Mouse (Mus musculus) midbrain, embryonic 10.5 days (tissue): ENCODE measurements around the gene Hs3st1. TPM values are rescaled to one million over a fixed set of nuclear protein-coding genes. Genes with fewer than 3 reads are reported as not detected.

ENCODE experiments used
- DNase-seq: peaks from one replicate; pipeline ENCODE4 v3.0.0-alpha.2; 2017; ENCODE audit warnings: low spot score
- H3K27ac ChIP-seq: fragments of 300-500 bp; sonication (generic); replicated peaks from 2 replicates; pipeline ENCODE4 v1.5.1; 2016; ENCODE audit warnings: mild to moderate bottlenecking
- H3K27me3 ChIP-seq: fragments of 300-500 bp; sonication (generic); 2 replicates; pipeline ENCODE4 v1.6.1; 2016; ENCODE audit warnings: low read depth, mild to moderate bottlenecking; ENCODE audit not compliant: poor library complexity, severe bottlenecking
- H3K36me3 ChIP-seq: fragments of 300-500 bp; sonication (generic); 2 replicates; pipeline ENCODE4 v1.6.1; 2016; ENCODE audit warnings: mild to moderate bottlenecking, moderate library complexity
- H3K4me1 ChIP-seq: fragments of 300-500 bp; sonication (generic); 2 replicates; pipeline ENCODE4 v1.6.1; 2016
- H3K4me3 ChIP-seq: fragments of 300-500 bp; sonication (generic); 2 replicates; pipeline ENCODE4 v1.5.1; 2016; ENCODE audit warnings: mild to moderate bottlenecking, moderate library complexity
- H3K9me3 ChIP-seq: fragments of 300-500 bp; sonication (generic); replicated peaks from 2 replicates; pipeline ENCODE4 v1.6.1; 2016; ENCODE audit warnings: mild to moderate bottlenecking
- WGBS: fragments of 180-500 bp; shearing (Covaris S2); methylation state at CpG from one replicate; pipeline ENCODE4 v1.1.7; 2016; 5-methylcytosine and 5-hydroxymethylcytosine counted together
- polyA plus RNA-seq: library from polyadenylated mRNA; unstranded; fragments of >200 nt; fragmentation: Nextera tagmentation; extraction: Ambion mirVana; gene quantifications from 2 replicates; pipeline ENCODE4 v1.2.1, GENCODE M21; 2016

Gene Hs3st1
- polyA plus RNA-seq, 1 experiment from 2014 or later, result 3.4 TPM

DNA sequence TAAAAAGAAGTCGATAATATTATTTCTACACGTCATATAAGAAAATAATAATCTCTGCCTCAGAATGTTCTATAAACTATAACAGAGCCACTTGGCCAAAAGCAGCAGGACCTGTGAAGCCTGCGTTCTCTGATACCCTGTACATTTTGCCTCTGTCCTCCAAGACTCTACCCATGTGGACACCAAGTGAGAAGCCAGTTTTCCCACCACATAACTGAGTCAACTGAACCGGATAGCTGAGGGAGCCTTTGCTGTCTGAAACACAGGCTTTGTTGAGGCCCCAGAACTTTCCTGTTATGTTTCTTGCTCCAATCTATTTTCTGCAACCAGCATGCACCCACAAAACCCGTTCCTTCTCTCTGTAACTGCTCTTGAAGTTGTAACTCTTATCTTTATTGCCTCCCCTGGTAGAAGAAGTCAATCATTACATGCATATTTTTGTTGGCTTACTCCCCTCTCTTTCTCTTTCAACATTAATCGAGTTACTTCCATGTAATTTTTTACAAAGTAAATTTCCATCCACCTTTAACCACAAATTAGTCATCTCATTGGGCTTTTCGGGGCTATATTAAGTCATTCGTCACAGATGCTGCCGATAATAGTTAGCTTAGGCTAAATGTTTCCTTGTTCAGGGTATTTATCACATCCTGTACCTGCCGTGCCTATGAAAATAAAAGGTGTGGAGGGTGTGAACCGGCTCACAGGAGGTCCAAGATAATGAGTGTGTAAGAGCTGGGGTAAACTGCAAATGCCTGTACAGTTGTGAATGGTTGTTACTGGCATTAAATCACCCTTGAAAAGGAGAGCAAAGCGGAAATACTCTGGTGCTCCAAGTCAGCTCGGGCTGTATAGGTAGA lies 39.4 kb downstream of the Hs3st1 start:
- Histone ChIP-seq H3K4me1 (no peaks in the 10 kb centered on the region), H3K9me3 (no peaks in the 10 kb centered on the region), H3K27me3 (no peaks in the 10 kb centered on the region), H3K36me3 (no peaks in the 10 kb centered on the region), H3K27ac (no peak overlapping the region), H3K4me3 (no peak overlapping the region)
- no peak for DNase-seq
- 93% methylated on average over 13 of the region's 13 CpGs for WGBS

DNA sequence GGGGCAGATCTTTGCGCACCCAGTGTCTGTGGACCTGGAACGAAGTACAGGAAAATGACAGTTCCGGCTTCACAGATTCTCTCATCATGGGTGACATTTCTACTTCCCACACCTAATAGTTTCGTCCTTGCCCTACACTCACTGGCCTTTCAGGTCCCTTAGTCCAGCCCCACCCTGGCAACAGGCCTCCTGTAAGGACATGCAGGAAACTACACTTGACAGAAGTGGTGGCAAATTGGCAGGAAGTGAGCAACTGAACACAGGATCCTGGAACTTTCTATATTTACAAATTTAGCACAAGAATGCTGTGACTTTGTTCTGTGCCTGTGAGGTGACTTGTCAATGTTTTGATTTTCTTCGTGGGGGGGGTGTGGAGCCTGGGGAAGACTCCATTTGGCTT lies 40.1 kb downstream of the Hs3st1 start:
- Histone ChIP-seq H3K4me3 (no peak overlapping the region), H3K27me3 (no peaks in the 10 kb centered on the region), H3K4me1 (no peaks in the 10 kb centered on the region), H3K9me3 (no peaks in the 10 kb centered on the region), H3K36me3 (no peaks in the 10 kb centered on the region), H3K27ac (no peak overlapping the region)
- DNase-seq, result no peak
- WGBS, result 86% methylated on average over 5 of the region's 5 CpGs

DNA sequence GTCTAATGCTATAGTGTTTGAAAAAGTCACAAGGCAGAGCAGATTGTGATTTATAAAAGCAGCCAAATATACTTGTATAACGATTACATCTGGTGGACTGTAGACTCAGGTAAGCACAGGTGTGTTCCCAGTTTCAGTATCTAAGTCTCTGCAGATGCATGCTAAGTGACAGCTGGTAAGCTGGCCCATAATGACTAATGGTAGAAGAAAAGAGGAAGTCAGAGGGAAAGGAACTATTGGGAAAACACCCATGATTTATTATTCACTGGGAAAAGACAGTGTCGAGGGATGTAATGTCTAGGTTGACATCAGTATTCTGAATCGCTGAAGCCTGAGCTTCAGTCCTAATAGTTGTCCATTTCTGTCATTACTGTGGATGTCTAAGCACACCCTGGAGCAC lies 49.7 kb downstream of the Hs3st1 start:
- no peaks in the 10 kb centered on the region for H3K27me3 ChIP-seq
- 88% methylated on average over 3 of the region's 3 CpGs for WGBS
- no peak overlapping the region for H3K27ac ChIP-seq
- H3K9me3 ChIP-seq, result no peaks in the 10 kb centered on the region
- H3K4me1 ChIP-seq, result no peaks in the 10 kb centered on the region
- no peaks in the 10 kb centered on the region for H3K36me3 ChIP-seq
- H3K4me3 ChIP-seq, result no peak overlapping the region
- no peak for DNase-seq

DNA sequence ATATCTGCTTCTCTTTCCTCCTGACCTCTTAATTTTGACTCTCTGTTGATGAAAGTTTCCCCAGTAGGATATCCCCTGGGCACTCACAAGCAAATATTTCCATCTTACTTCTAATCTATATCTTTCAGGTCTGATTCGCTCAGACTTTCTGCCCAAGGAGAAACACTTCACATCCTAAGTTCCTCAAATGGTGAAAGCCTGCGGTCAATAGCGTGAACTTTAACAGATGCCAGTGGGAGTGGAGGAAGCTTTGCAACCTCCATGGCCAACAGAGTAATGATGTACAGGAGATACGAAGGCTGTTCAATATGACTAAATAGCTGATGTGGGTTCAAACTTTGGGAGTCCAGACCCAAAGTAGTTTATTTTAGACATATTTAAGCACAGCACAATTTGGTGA lies 94.4 kb downstream of the Hs3st1 start:
- WGBS, result 94% methylated on average over 4 of the region's 4 CpGs
- no peaks in the 10 kb centered on the region for H3K36me3 ChIP-seq
- H3K4me3 ChIP-seq, result no peak overlapping the region
- peaks cover 4% of the 10 kb centered on the region; the same call in 1 of the 2 replicates for H3K4me1 ChIP-seq
- H3K9me3 ChIP-seq, result no peaks in the 10 kb centered on the region
- no peak for DNase-seq
- no peak overlapping the region for H3K27ac ChIP-seq
- no peaks in the 10 kb centered on the region for H3K27me3 ChIP-seq

DNA sequence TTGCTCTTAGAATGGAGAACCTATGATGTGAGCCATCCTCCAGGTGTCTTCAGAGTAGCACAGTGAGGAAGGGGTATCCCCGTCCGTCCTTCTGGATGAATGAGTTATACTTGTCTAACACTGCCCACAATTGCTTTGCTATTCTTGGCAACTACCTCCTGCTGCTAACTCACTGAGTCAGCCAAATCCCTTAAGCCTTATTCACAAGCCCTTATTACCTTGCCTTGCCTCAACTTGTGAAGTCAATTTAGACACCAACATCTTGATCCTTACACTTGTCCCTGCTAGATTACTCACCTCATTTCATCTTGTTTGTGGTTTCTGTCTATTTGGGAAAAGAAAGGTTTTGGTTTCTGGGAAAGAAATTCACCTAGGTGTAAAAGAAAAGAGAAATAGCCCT lies 95.9 kb downstream of the Hs3st1 start:
- no peak overlapping the region for H3K4me3 ChIP-seq
- no peaks in the 10 kb centered on the region for H3K27me3 ChIP-seq
- H3K27ac ChIP-seq, result no peak overlapping the region
- peaks cover 4% of the 10 kb centered on the region; the same call in 1 of the 2 replicates for H3K4me1 ChIP-seq
- no peaks in the 10 kb centered on the region for H3K36me3 ChIP-seq
- H3K9me3 ChIP-seq, result no peaks in the 10 kb centered on the region
- DNase-seq, result no peak
- WGBS, result 46% methylated on average over 2 of the region's 2 CpGs

DNA sequence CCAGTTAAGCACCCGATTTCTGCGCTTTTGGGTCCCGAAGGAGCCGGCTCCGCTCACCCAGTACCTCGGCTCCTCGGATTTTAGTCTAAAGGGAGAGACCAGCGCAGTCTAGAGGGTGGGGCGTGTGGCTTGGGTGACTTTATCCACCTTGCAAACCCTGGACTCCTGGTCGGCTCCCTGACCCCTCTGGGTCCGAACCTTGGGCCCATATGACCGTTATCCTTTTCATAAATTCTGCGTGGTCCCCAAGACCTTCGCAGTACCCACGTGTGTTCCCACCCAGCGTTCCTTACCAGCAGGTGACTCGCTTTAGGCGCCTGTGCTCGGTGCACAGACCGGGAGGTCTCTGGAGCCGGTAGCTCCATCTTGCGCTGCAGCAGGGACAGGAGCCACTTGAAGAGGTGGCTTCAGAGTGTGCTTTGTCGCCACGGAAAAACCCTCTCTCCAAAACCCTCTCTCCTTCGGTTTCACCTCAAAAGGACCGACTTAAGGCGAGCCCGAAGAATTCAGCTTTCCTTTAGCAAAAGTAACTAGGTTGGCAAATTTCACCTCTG lies 110.4 kb downstream of the Hs3st1 start:
- Histone ChIP-seq H3K4me3 (peak overlapping the region; percentile 70), H3K9me3 (no peaks in the 10 kb centered on the region), H3K27me3 (peaks cover 58% of the 10 kb centered on the region), H3K27ac (peak overlapping the region; percentile 82), H3K4me1 (peaks cover 20% of the 10 kb centered on the region), H3K36me3 (no peaks in the 10 kb centered on the region)
- DNase-seq, result no peak
- WGBS, result under 1% methylated on average over 28 of the region's 28 CpGs

DNA sequence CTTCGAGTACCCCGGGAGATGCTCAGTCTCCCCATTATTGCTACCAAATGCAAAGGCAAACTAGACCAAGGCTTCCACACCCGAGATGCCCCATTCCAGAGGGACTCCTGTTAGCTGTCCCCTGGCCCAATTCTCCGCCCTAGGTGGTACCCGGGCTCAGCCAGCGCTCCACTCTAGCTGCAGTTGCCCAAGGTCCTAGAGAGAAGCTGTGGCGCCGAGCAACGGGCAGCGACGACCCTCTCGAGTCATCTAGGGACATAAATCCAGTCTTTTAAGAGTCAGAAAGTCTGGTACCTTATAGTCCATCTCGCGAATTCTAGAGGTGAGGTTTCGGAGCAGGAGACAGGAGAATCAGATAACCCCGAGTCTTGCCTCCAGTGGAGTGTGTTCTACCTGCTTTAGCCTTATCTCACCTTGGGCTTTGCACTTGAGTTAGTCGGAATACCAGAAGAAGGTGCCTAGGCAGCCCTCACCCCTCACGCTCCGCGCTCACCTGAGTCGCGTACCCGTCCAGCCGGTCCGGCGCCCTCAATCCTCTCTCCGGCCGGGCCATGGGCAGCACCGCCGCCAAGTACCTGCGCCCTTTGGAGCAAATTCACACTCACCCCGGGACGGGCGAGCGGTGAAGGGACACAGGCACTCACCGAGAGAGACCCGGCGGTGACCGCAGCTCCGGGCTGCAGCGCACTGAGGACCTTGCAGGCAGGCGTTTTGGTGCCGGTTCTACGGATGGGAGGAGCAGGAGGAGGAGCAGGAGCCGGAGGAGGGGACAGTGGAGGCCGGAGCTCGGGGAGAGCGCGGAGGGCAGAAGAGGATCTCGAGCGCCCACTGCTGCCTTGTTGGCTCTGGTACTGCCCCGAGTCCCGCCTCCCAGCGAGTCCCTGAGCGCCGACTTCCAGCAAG lies 111.1 kb downstream of the Hs3st1 start:
- Histone ChIP-seq H3K9me3 (no peaks in the 10 kb centered on the region), H3K36me3 (no peaks in the 10 kb centered on the region), H3K4me3 (peak overlapping the region; percentile 70), H3K4me1 (peaks cover 20% of the 10 kb centered on the region), H3K27ac (peak overlapping the region; percentile 82), H3K27me3 (peaks cover 58% of the 10 kb centered on the region)
- 1% methylated on average over 55 of the region's 56 CpGs for WGBS
- peak; percentile 88 for DNase-seq

DNA sequence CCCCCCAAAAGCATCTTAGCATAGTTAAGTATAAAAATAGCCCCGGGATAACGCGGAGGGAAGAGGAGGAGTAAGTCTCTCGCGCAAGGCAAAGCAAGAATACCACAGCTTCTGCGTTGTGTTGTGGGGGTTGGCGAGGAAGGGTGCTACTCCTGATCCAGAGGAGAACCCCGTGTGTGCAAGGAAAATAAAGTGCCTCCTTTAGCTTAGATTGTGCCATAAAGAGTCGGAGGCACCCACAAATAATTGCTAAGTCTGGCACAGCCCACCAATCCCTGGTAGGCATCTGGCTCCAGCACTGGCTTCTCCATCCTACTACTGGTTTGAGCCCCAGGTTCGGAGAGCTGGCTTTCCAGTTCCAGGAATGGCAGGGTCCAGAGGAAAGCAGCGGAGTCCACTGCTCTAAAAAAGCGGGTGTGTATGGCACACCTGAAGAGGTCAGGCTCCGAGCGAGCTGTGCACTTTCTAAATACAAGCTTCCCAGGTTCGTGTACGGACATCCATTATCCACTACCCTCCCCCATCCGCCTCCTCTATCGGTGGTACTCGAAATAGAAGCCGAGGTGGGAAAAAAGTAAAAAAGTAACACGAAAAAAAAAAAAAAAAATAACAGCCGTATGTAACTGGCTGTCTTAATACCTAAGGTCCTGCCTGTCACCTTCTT lies 111.9 kb downstream of the Hs3st1 start:
- Histone ChIP-seq H3K4me1 (peaks cover 20% of the 10 kb centered on the region), H3K27ac (no peak overlapping the region), H3K4me3 (peak overlapping the region; percentile 70), H3K36me3 (no peaks in the 10 kb centered on the region), H3K27me3 (peaks cover 58% of the 10 kb centered on the region), H3K9me3 (no peaks in the 10 kb centered on the region)
- DNase-seq, result peak; percentile 33
- 3% methylated on average over 22 of the region's 22 CpGs for WGBS

DNA sequence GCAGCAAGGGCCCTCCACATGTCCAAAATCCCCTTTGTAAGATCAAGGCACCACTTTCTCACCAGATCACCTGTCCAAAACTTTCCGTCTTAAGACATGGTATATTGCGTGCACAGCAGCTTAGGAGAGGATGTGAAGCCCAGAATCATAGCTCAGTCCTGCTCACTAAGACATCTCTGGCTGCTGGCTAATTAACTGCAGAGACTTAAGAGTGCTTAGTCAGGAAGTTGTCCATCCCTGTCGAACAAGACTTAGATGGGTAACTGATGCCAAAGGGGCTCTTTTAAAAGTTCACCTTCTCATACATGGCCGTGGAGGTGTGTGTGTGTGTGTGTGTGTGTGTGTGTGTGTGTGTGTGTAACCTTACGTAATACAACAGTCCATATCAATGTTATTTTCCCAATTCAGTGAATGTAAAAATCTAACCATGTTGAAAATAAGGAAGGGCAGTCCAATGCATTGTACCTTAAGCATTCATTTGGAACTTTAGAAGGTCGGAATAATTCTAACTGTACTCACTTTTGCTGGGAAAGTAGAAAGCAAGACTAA lies 113.0 kb downstream of the Hs3st1 start:
- DNase-seq, result no peak
- no peaks in the 10 kb centered on the region for H3K36me3 ChIP-seq
- H3K4me1 ChIP-seq, result peaks cover 20% of the 10 kb centered on the region
- H3K27me3 ChIP-seq, result peaks cover 58% of the 10 kb centered on the region
- 71% methylated on average over 6 of the region's 6 CpGs for WGBS
- H3K27ac ChIP-seq, result no peak overlapping the region
- H3K4me3 ChIP-seq, result no peak overlapping the region
- no peaks in the 10 kb centered on the region for H3K9me3 ChIP-seq

DNA sequence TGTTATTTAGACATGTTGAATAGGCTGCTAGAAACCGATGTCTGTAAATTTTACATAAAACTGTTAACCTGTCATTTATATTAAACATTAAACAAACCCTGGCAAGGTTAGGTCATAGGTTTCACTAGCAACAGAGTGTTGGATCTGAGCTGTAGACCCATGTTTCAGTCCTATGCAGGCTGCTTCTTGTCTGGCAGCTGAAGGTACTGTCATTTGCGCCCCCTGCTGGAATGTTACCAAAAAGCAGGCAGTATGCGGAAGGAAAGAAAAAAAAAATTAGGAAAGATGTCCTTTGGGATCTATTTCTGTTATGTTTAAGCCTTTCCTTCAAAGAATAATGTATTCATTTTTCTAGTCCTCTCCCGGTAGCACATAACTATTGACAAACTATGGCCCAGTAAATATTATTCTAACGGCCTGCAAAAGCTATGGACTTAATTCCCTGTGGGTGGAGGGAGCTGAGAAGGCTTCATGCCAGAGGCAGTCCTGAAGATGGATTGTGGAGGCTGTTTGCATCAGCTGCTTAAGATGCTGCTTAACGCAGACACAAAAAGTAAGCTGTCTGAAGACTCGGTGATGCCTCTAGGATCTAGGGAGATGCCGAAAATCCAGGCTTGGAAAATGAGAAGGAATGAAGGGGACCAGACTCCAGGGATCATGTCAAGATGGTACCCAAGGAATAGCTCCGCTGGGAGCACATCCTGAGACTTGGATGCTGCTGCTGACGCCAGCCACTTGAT lies 115.7 kb downstream of the Hs3st1 start:
- DNase-seq, result peak; percentile 57
- Histone ChIP-seq H3K36me3 (no peaks in the 10 kb centered on the region), H3K27ac (no peak overlapping the region), H3K9me3 (no peaks in the 10 kb centered on the region), H3K4me3 (no peak overlapping the region), H3K4me1 (peaks cover 17% of the 10 kb centered on the region), H3K27me3 (peaks cover 41% of the 10 kb centered on the region)
- 52% methylated on average over 10 of the region's 10 CpGs for WGBS

DNA sequence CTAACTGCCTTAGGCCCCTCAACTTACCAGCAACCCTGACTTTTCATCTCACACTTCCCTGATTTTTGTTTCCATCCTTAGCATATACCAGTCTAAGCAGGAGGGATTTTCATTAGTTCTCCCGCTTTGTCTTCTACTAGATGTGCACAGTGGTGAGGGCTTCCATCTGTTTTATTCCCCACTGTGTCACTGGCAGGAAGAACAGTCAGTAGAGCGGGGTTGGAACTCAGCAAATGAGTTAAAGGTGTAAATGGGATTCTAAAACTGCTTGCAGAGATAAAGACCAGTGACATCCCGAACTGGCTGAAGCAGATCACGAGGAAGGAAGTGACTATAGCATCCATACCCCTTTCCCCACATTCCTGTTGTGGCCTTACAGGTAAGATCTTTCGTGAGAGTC lies 116.3 kb downstream of the Hs3st1 start:
- Histone ChIP-seq H3K27ac (no peak overlapping the region), H3K4me1 (peaks cover 11% of the 10 kb centered on the region), H3K4me3 (no peak overlapping the region), H3K36me3 (no peaks in the 10 kb centered on the region), H3K9me3 (no peaks in the 10 kb centered on the region), H3K27me3 (peaks cover 35% of the 10 kb centered on the region)
- no peak for DNase-seq
- WGBS, result 82% methylated on average over 5 of the region's 5 CpGs
